10 mouse cellular contexts compared by ENCODE assay signal in the genomic region with DNA sequence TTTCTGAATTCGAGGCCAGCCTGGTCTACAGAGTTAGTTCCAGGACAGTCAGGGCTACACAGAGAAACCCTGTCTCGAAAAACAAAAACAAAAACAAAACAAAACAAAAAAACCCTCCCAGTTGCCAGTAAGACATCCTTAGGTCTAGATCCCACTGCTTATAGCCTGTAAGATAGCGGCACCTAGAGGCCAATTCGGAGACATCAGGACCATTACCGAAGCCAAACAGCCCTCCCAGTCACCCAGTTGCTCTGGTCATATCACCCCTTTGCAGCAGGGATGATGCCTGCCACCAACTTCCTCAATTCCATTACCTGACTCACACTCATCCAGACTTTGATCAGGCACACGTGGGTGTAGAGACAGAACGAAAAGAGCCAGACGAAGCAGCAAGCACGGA.
DNase-seq lines count a peak whose midpoint lies in the region; ATAC-seq and TF ChIP-seq lines count a peak whose summit lies in the region.
"Had no signal": no experiment of that assay in that cellular context is flagged by ENCODE, and none has a peak within 500 bp of the region (broad histone marks: within the 10 kb centered on the region; RNA-seq: fewer than 3 reads in every experiment).

No protein-coding gene starts in this region.

- no peak overlapping the region for H3K9ac ChIP-seq in kidney, embryonic 15.5 days
- no peak overlapping the region for H3K9ac ChIP-seq in forebrain, embryonic 16.5 days (replicated peaks; ENCODE audit: low read depth, low read length)
- H3K9ac ChIP-seq in midbrain, postnatal 0 days (replicated peaks; ENCODE audit: low read length, poor library complexity, severe bottlenecking): no peak overlapping the region
- H3K9ac ChIP-seq: embryonic facial prominence, embryonic 13.5 days; lung, embryonic 15.5 days had no signal

- no peak for ATAC-seq in kidney, embryonic 15.5 days (replicated peaks; ENCODE audit: low FRiP score)
- ATAC-seq in forebrain, embryonic 16.5 days: peak; percentile 37
- no peak for ATAC-seq in midbrain, postnatal 0 days (ENCODE audit: low FRiP score)

- no peak overlapping the region for H3K4me3 ChIP-seq in kidney, embryonic 15.5 days (replicated peaks)
- no peak overlapping the region for H3K4me3 ChIP-seq in forebrain, embryonic 16.5 days (replicated peaks; ENCODE audit: low read length)
- H3K4me3 ChIP-seq in midbrain, postnatal 0 days (ENCODE audit: low read depth, low read length): no peak overlapping the region
- H3K4me3 ChIP-seq: embryonic facial prominence, embryonic 13.5 days; lung, embryonic 15.5 days had no signal

- no peak overlapping the region for H3K27ac ChIP-seq in kidney, embryonic 15.5 days
- H3K27ac ChIP-seq in forebrain, embryonic 16.5 days (ENCODE audit: low read length): no peak overlapping the region
- no peak overlapping the region for H3K27ac ChIP-seq in midbrain, postnatal 0 days (ENCODE audit: low read depth, low read length)
- H3K27ac ChIP-seq: embryonic facial prominence, embryonic 13.5 days; lung, embryonic 15.5 days had no signal

- H3K27me3 ChIP-seq in kidney, embryonic 15.5 days: peaks cover 13% of the 10 kb centered on the region; the same call in 1 of the 2 replicates
- H3K27me3 ChIP-seq in forebrain, embryonic 16.5 days (replicated peaks; ENCODE audit: control insufficient read depth, insufficient read depth, low read length): no peaks in the 10 kb centered on the region
- H3K27me3 ChIP-seq in midbrain, postnatal 0 days (ENCODE audit: insufficient read depth, low read length): no peaks in the 10 kb centered on the region

- TF ChIP-seq CTCF in midbrain, postnatal 0 days (IDR thresholded peaks at IDR 0.05): peak; percentile 80

- no peaks in the 10 kb centered on the region for H3K36me3 ChIP-seq in kidney, embryonic 15.5 days
- H3K36me3 ChIP-seq in forebrain, embryonic 16.5 days (ENCODE audit: control insufficient read depth, insufficient read depth): no peaks in the 10 kb centered on the region
- H3K36me3 ChIP-seq in midbrain, postnatal 0 days (ENCODE audit: insufficient read depth, low read length): 0 out of 2 replicates have a peak, but pooled peaks cover 5% of the 10 kb centered on the region
- H3K36me3 ChIP-seq: embryonic facial prominence, embryonic 13.5 days; lung, embryonic 15.5 days had no signal

- peaks cover 7% of the 10 kb centered on the region for H3K4me1 ChIP-seq in kidney, embryonic 15.5 days
- peaks cover 6% of the 10 kb centered on the region for H3K4me1 ChIP-seq in forebrain, embryonic 16.5 days (replicated peaks; ENCODE audit: control insufficient read depth, insufficient read depth, low read length)
- no peaks in the 10 kb centered on the region for H3K4me1 ChIP-seq in midbrain, postnatal 0 days (ENCODE audit: insufficient read depth, low read length)

- H3K4me2 ChIP-seq in kidney, embryonic 15.5 days: no peak overlapping the region
- no peak overlapping the region for H3K4me2 ChIP-seq in forebrain, embryonic 16.5 days (ENCODE audit: low read length)
- H3K4me2 ChIP-seq in midbrain, postnatal 0 days (ENCODE audit: low read depth, low read length, poor library complexity, severe bottlenecking): no peak overlapping the region
- H3K4me2 ChIP-seq: embryonic facial prominence, embryonic 13.5 days; lung, embryonic 15.5 days had no signal

- 23% methylated on average over 9 of the region's 9 CpGs for WGBS in kidney, embryonic 15.5 days
- 26% methylated on average over 9 of the region's 9 CpGs for WGBS in forebrain, embryonic 16.5 days
- WGBS in midbrain, postnatal 0 days: 21% methylated on average over 9 of the region's 9 CpGs

- peak; percentile 31 for DNase-seq in kidney, adult 11 months
- peak; percentile 30 to 44 for DNase-seq in CD8-positive naive resting alpha-beta T cell, adult 2 months (ENCODE audit: low read depth in 2 of 2, low spot score in 2 of 2)
- DNase-seq in adrenal gland, postnatal 10 days: peak; percentile 70
- peak; percentile 68 to 74 for DNase-seq in kidney, postnatal 4 days
- DNase-seq in midbrain, postnatal 0 days (ENCODE audit: low spot score): peak; percentile 73
- peak; percentile 73 for DNase-seq in thymus, postnatal 4 days

- no peaks in the 10 kb centered on the region for H3K9me3 ChIP-seq in kidney, embryonic 15.5 days (replicated peaks)
- no peaks in the 10 kb centered on the region for H3K9me3 ChIP-seq in forebrain, embryonic 16.5 days (ENCODE audit: control insufficient read depth, low read length)
- no peaks in the 10 kb centered on the region for H3K9me3 ChIP-seq in midbrain, postnatal 0 days (ENCODE audit: low read length)
- H3K9me3 ChIP-seq: embryonic facial prominence, embryonic 13.5 days; lung, embryonic 15.5 days had no signal
